Mouse (Mus musculus) R1 (cell line): Measurements from ENCODE around the gene Bcas3.

Experiments used
- DNase-seq: peaks from one replicate; pipeline ENCODE4 v3.0.0-alpha.2; 2018; ENCODE audit warnings: low read depth, low spot score

Gene Bcas3

GRCm38 (mm10) chr11:85529531-85530285 is 176.7 kb downstream of the Bcas3 start:
- DNase-seq = no peak

- DNase-seq = no peak
Observed at GRCm38 (mm10) chr11:85540989-85541388, 188.0 kb downstream of the Bcas3 start.

GRCm38 (mm10) chr11:85543311-85543710 is 190.3 kb downstream of the Bcas3 start:
- DNase-seq = no peak

- DNase-seq = no peak
Observed at GRCm38 (mm10) chr11:85545602-85546001, 192.6 kb downstream of the Bcas3 start.

DNA sequence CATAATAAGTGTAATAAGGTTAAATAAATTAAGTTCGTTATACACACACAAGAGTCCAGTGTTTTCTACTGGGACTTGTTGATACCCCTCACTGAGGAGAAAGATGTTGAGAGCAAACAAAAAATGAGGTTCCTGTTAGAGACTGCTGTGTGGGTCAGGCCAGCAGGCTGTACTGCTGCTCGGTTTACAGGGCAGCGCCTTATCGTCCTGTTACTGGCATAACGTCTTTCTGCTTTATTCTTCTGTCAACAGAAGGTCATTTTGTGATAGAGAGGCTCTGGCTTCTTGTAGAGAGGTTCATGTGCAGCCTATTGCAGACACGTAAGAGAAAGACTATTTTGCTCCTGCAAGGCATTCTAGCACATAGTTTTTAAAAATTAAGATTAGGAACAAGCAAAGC is 195.0 kb downstream of the Bcas3 start:
- DNase-seq = no peak

DNA sequence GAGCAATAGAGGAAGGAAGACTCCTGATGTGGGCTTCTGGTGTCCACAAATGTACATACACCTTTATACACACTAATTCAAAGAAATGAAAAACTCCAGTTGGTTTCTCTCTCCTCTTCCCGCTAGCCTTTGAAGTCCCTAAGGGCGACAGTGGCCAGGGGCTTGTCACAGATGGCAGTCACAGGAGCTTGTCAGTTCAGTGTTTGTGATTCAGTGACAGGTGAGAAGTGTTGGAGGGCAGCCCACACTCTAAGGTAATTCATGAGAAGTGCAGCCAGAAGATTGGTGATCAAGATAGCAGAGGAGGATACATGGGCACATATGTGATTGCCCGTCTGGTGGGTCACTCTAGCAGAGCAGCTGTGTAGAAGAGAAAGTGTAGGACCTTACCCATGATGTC is 196.7 kb downstream of the Bcas3 start:
- no peak for DNase-seq

DNA sequence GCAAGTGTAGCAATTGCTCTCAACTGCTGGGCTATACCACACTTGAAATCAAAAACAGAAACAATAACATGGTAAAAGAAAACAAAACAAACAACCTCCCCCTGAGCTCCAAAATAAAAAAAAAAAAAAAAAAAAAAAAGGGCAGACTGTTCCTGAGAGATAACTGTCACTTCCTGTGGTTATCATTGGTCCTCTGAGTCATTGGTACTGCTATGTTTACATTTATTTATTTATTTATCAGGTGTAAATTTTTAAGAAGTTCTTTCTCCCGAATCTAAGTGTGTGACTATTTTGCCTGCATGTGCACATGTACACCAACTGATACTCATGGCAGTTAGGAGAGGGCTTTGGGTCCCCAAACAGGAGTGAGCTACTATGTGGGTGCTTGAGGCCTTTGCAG is 202.1 kb downstream of the Bcas3 start:
- no peak for DNase-seq

- DNase-seq = peak; percentile 16
Observed at GRCm38 (mm10) chr11:85555721-85556120, 202.8 kb downstream of the Bcas3 start.

DNA sequence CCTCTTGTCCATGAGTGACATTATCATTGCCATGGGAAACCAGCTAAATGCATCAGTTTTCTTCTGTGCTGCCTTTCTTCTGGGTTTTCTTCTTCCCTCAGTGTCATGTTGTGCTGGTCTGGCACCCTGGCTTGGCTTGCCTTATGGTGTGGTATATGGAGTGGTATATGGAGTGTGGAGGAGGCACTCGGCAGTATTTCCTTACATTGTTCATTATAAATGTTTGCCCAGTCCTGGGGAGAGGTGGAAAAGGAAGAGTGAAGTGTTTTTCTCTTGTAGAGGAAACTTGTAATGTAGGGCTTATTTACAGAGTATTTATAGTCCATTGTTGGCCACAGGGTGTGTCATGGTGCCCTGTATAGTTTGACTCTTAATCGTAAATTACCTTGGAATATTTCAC is 212.1 kb downstream of the Bcas3 start:
- no peak for DNase-seq

- no peak for DNase-seq
Observed at GRCm38 (mm10) chr11:85571040-85571439, 218.1 kb downstream of the Bcas3 start.

DNA sequence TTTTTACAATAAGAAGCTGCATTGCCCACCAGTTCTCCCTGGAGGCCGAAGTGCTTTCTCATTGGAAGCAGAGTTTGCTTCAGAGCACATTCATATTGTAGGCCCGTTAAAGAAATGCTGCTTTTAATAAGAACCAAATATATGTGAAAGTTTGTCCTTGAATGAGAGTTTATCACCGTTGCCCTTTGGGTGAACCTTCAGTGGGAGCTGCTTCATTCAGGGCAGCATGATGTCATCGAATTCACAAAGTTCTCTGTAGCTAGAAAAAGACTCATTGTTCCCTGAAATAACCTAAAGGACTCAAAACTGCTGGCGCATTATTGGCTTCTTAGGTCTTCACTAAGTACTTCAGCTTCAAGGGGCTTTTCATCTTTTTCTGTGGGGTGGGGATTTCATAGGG is 219.0 kb downstream of the Bcas3 start:
- DNase-seq = no peak

DNA sequence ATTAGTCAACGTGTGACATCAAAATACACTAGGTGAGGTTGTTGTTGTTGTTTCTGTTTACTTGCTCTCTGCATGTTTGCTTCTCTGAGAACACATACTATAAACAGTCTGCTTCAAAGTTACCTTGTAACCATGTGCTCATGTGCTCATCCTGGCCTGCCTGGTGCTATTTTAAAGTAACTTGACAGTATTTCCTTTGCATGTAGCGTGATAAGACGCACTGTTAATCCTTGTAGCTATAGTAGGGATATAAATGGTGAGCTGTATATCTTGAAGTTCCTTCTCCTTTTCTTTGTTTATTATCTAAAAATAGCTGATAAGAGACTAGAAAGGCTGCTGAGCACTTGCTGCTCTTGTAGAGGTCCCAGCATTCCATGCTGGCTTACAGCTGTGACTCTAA is 219.6 kb downstream of the Bcas3 start:
- no peak for DNase-seq

DNA sequence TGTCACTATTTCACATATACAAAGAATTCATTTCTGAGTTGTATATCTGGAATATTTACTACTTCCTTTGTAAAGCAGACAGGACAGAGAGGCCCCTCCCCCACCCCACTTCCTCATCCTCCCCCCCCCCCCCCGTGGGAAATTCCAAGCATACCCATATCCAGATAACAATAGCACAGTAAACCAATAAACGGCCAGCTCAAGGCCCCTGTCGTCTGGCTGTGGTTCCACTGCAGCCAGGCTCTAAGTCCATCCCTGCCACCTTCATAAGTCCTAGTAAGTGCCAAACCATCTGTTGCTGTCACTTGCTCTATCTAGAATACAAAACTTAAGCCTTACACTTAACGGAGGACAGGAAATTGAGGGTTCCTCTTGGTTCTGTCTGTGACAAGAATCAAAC is 221.5 kb downstream of the Bcas3 start:
- DNase-seq = no peak

DNA sequence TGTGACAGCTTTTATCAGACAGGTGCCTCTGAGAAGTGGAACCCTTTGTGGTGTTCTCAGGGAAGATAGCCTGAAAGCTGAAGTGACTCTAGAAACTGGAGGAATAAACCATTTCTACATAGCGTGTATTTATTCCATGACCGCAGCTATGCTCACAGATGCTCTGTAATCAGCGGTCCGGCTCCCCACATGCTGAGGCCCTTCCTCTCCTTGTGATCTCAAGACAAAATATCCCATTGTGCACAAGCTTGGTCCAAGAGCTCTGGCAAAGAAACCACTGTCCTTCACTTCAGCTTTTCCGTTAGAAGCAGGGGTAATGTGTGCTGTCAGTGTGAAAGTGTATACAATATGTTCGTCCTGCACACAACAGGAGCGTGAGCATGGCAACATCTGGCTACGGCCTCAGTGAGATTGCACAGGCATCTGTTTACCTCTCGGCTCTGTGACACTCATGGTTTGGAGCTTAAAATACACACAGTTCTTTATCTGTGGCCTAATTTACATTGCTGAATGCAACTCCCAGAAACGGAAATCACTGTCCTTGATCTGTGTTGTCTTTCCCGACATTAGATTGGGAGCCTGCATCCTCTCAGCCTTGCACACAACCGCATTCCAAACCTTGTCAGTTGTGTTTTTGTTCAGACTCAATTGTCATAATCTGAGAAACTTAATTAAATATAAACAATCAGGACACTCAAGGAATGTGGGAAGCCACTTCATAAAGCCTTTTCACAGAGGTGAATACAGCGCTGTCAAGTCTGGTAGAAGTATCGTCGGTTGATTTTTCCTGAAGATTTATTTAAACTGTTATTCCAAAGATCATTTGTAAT is 225.1 kb downstream of the Bcas3 start:
- DNase-seq = peak; percentile 16

- no peak for DNase-seq
Observed at GRCm38 (mm10) chr11:85584086-85584485, 231.1 kb downstream of the Bcas3 start.

- no peak for DNase-seq
Observed at GRCm38 (mm10) chr11:85593636-85594035, 240.7 kb downstream of the Bcas3 start.

DNA sequence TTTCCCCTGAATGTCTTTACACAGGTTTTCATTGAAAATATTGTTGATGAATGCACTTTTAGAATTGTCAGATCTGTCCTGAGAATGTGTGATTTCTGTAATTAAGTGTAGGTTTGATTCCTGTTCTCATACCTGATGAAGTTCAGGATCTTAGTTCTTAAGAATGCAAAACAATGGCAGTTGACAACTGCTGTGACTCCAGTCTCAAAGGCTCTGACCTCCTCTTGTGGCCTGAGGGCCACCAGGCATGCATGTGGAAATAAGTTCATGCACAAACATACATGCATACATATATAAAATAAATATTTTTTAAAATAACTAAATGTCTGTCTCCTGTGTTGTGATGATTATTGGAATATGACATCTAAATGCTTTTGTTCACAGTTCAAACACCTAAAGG is 246.3 kb downstream of the Bcas3 start:
- DNase-seq = no peak

DNA sequence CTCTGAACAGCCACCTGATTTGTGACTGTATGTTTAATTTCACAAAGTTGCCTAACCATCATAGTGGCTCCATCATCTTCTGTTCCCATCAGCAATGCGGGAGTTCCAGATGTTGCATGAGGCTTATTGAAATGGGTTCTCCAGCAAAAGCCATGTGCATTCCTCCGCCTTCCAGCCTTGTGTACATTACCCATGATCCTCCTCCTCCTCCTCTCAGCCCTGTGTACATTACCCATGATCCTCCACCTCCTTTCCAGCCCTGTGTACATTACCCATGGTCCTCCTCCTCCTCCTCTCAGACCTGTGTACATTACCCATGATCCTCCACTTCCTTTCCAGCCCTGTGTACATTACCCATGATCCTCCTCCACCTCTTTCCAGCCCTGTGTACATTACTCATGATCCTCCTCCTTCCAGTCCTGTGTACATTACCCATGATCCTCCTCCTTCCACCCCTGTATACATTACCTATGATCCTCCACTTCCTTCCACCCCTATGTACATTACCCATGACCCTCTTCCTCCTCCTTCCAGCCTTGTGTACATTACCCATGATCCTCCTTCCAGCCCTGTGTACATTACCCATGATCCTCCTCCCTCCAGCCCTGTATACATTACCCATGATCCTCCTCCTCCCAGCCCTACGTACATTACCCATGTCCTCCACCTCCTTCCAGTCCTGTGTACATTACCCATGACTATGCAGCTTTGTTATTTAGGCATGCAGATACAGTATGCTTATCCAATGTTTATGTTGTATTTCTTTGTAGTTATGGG is 250.8 kb downstream of the Bcas3 start:
- DNase-seq = no peak

DNA sequence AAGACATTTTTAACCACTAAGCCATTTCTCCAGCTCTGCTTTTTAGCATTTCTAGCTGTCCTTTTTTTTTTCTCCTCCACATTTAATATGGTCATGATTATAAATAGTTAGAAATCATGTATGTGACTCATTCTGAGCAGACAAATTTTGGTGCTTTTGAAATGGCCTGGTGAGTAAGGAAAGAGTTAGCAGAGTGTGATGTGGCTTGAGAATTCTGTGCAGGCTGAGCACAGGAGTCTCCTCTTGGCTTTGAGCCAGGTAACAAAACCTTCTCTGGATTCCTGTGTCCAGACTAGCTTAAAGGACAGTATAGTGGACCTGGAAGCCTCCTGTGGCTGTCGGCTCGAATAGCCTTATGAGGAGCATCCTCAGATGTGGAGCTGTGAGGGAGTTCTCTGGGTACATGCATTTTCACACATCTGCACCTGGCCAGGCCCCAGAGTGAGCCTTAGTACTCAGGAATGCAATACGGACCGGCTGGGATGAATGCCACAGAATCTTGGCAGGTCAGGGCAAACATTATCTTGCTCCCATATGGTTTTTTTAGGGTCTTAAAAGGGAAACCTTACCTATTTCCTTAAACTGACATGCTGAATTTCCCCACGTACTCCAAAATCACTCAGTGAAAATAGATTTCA is 256.5 kb downstream of the Bcas3 start:
- DNase-seq = no peak

- DNase-seq = no peak
Observed at GRCm38 (mm10) chr11:85613035-85613434, 260.1 kb downstream of the Bcas3 start.

GRCm38 (mm10) chr11:85613586-85613985 is 260.6 kb downstream of the Bcas3 start:
- DNase-seq = no peak

DNA sequence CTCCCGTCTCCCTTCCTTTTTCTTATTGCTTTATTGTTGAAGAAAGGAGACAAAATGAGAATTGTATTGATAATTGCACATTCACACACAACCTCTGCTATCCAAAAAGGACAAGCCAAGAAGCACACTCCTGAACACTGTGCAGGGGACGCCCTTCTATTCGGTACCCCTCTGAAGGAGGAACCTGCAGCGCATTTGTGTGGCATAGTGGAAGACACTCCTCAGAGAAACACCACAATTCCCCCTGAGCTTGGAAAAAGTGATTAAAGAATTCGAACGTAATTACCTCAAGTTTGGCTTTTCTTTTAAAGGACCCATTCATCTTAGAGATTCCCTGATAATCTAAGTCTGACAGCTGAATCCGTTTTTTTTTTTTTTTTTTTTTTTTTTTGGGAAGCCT is 261.5 kb downstream of the Bcas3 start:
- no peak for DNase-seq
